Mouse (Mus musculus): ENCODE data around the gene Timm44. TPM values are rescaled to one million over a fixed set of nuclear protein-coding genes. Genes with fewer than 3 reads are reported as not detected.
A peak's percentile ranks its signal among the peaks of the same experiment; 100 is the strongest.

Timm44 gene
- total RNA-seq (2022) = 10 to 100 TPM; 65.1 to 80.9 (median 70.8) TPM

GRCm38 (mm10) chr8:4275275-4276110 lies at the start of gene Timm44:
TSS of gene Timm44 (minus strand) at chr8:4275913.
- DNase-seq (ENCODE audit: low spot score in 2 of 2) = peak; percentile 92 to 95

- DNase-seq (ENCODE audit: low spot score in 2 of 2) = peak; percentile 96 to 98
Measured at GRCm38 (mm10) chr8:4324983-4325750, 49.5 kb upstream of the Timm44 start, which contains the start of the genes Ccl25 and Elavl1. TSS of gene Ccl25 (plus strand) at chr8:4325210. TSS of gene Elavl1 (minus strand) at chr8:4325413.

GRCm38 (mm10) chr8:4324525-4324924 lies 48.8 kb upstream of the Timm44 start:
- peak in 1 of 2 experiments; percentile 37 for DNase-seq (ENCODE audit: low spot score in 2 of 2)

GRCm38 (mm10) chr8:4323917-4324316 lies 48.2 kb upstream of the Timm44 start:
- no peak for DNase-seq (ENCODE audit: low spot score in 2 of 2)

- peak; percentile 69 to 86 for DNase-seq (ENCODE audit: low spot score in 2 of 2)
Measured at GRCm38 (mm10) chr8:4322470-4322869, 46.8 kb upstream of the Timm44 start.

GRCm38 (mm10) chr8:4321031-4321430 lies 45.3 kb upstream of the Timm44 start:
- DNase-seq (ENCODE audit: low spot score in 2 of 2) = no peak

- DNase-seq (ENCODE audit: low spot score in 2 of 2) = no peak
Measured at GRCm38 (mm10) chr8:4320404-4320803, 44.7 kb upstream of the Timm44 start.

GRCm38 (mm10) chr8:4319573-4319872 lies 43.8 kb upstream of the Timm44 start:
- DNase-seq (ENCODE audit: low spot score in 2 of 2) = no peak

GRCm38 (mm10) chr8:4318796-4319572 lies 43.3 kb upstream of the Timm44 start:
- no peak for DNase-seq (ENCODE audit: low spot score in 2 of 2)

GRCm38 (mm10) chr8:4318124-4318523 lies 42.4 kb upstream of the Timm44 start:
- no peak for DNase-seq (ENCODE audit: low spot score in 2 of 2)

GRCm38 (mm10) chr8:4314852-4315251 lies 39.1 kb upstream of the Timm44 start:
- DNase-seq (ENCODE audit: low spot score in 2 of 2) = no peak

- no peak for DNase-seq (ENCODE audit: low spot score in 2 of 2)
Measured at GRCm38 (mm10) chr8:4313254-4314124, 37.8 kb upstream of the Timm44 start.

GRCm38 (mm10) chr8:4312104-4312503 lies 36.4 kb upstream of the Timm44 start:
- no peak for DNase-seq (ENCODE audit: low spot score in 2 of 2)

GRCm38 (mm10) chr8:4305838-4306237 lies 30.1 kb upstream of the Timm44 start:
- DNase-seq (ENCODE audit: low spot score in 2 of 2) = no peak

- no peak for DNase-seq (ENCODE audit: low spot score in 2 of 2)
Measured at GRCm38 (mm10) chr8:4304124-4304547, 28.4 kb upstream of the Timm44 start.

GRCm38 (mm10) chr8:4297822-4298221 lies 22.1 kb upstream of the Timm44 start:
- no peak for DNase-seq (ENCODE audit: low spot score in 2 of 2)

GRCm38 (mm10) chr8:4292738-4293137 lies 17.0 kb upstream of the Timm44 start:
- DNase-seq (ENCODE audit: low spot score in 2 of 2) = no peak

- no peak for DNase-seq (ENCODE audit: low spot score in 2 of 2)
Measured at GRCm38 (mm10) chr8:4276111-4276465, 375 bp upstream of the Timm44 start.

GRCm38 (mm10) chr8:4269609-4270008 lies 6.1 kb downstream of the Timm44 start:
- DNase-seq (ENCODE audit: low spot score in 2 of 2) = no peak

- no peak for DNase-seq (ENCODE audit: low spot score in 2 of 2)
Measured at GRCm38 (mm10) chr8:4267627-4268026, 8.1 kb downstream of the Timm44 start.
